Mouse (Mus musculus): Measurements from ENCODE around the gene Neurl1a. TPM values are rescaled to one million over a fixed set of nuclear protein-coding genes. Genes with fewer than 3 reads are reported as not detected.
A peak's percentile ranks its signal among the peaks of the same experiment; 100 is the strongest.

The Neurl1a gene
- total RNA-seq, 1 experiment = 10.2 TPM

- no peaks in the 10 kb centered on the region for H3K36me3 ChIP-seq (ENCODE audit: control insufficient read depth, insufficient read depth, low read length, poor library complexity, severe bottlenecking)
- TF ChIP-seq CHD2 (IDR thresholded peaks at IDR 0.05; ENCODE audit: low read depth, low read length) (no peak), MAFK (IDR thresholded peaks at IDR 0.05; ENCODE audit: insufficient read depth, low read depth, low read length) (no peak)
- H3K27ac ChIP-seq (ENCODE audit: insufficient read depth, low read depth, low read length, poor library complexity, severe bottlenecking) = no peak overlapping the region
- H3K4me3 ChIP-seq (ENCODE audit: insufficient read depth in 1 of 2, low read depth in 1 of 2, low read length in 2 of 2, poor library complexity in 1 of 2, severe bottlenecking in 1 of 2) = no peak overlapping the region
- no peaks in the 10 kb centered on the region for H3K9me3 ChIP-seq (ENCODE audit: control insufficient read depth, insufficient read depth, low read depth, low read length)
- peak overlapping the region; percentile 17; the same call in 1 of the 2 replicates for H3K9ac ChIP-seq (ENCODE audit: insufficient read depth, low read depth, low read length, poor library complexity, severe bottlenecking)
- in situ Hi-C loops (cut with MboI; ENCODE audit: low sequenced_read_pairs in 2 of 2, unreplicated experiment in 2 of 2) = no loop called here
- no peak for DNase-seq (ENCODE audit: low read depth, low spot score)
- H3K4me1 ChIP-seq (ENCODE audit: control insufficient read depth in 2 of 2, insufficient read depth in 2 of 2, low read length in 2 of 2, poor library complexity in 1 of 2) = peaks cover 2 to 13% of the 10 kb centered on the region in 2 experiments; a peak in 3 of 4 replicates
Measured at GRCm38 (mm10) chr19:47248906-47249568, 70.4 kb downstream of the Neurl1a start.

- no peak overlapping the region for H3K27ac ChIP-seq (ENCODE audit: insufficient read depth, low read depth, low read length, poor library complexity, severe bottlenecking)
- TF ChIP-seq ZNF384 (IDR thresholded peaks at IDR 0.05; ENCODE audit: low read depth, low read length) = no peak
- TF ChIP-seq MAFK (IDR thresholded peaks at IDR 0.05; ENCODE audit: insufficient read depth, low read depth, low read length) = no peak
- no peak for TF ChIP-seq HCFC1 (IDR thresholded peaks at IDR 0.05; ENCODE audit: borderline replicate concordance, insufficient read depth, low read length)
- no peak for TF ChIP-seq ZC3H11A (IDR thresholded peaks at IDR 0.05; ENCODE audit: borderline replicate concordance, low read depth, low read length)
- TF ChIP-seq CHD2 (IDR thresholded peaks at IDR 0.05; ENCODE audit: low read depth, low read length) = no peak
- no peak for DNase-seq (ENCODE audit: low read depth, low spot score)
- H3K36me3 ChIP-seq (ENCODE audit: control insufficient read depth, insufficient read depth, low read length, poor library complexity, severe bottlenecking) = no peaks in the 10 kb centered on the region
- H3K9ac ChIP-seq (ENCODE audit: insufficient read depth, low read depth, low read length, poor library complexity, severe bottlenecking) = no peak overlapping the region
- in situ Hi-C loops (cut with MboI; ENCODE audit: low sequenced_read_pairs in 2 of 2, unreplicated experiment in 2 of 2) = no loop called here
- no peaks in the 10 kb centered on the region for H3K9me3 ChIP-seq (ENCODE audit: control insufficient read depth, insufficient read depth, low read depth, low read length)
- peaks cover 2 to 15% of the 10 kb centered on the region in 2 experiments; a peak in 3 of 4 replicates for H3K4me1 ChIP-seq (ENCODE audit: control insufficient read depth in 2 of 2, insufficient read depth in 2 of 2, low read length in 2 of 2, poor library complexity in 1 of 2)
- no peak overlapping the region for H3K4me3 ChIP-seq (ENCODE audit: insufficient read depth in 1 of 2, low read depth in 1 of 2, low read length in 2 of 2, poor library complexity in 1 of 2, severe bottlenecking in 1 of 2)
Measured at GRCm38 (mm10) chr19:47250931-47251330, 72.3 kb downstream of the Neurl1a start.

GRCm38 (mm10) chr19:47253053-47253628, 74.5 kb downstream of the Neurl1a start:
- in situ Hi-C loops (cut with MboI; ENCODE audit: low sequenced_read_pairs in 2 of 2, unreplicated experiment in 2 of 2) = no loop called here
- Histone ChIP-seq H3K4me3 (ENCODE audit: insufficient read depth in 1 of 2, low read depth in 1 of 2, low read length in 2 of 2, poor library complexity in 1 of 2, severe bottlenecking in 1 of 2) (peak overlapping the region; percentile 62 to 70), H3K9ac (ENCODE audit: insufficient read depth, low read depth, low read length, poor library complexity, severe bottlenecking) (peak overlapping the region; percentile 65), H3K36me3 (ENCODE audit: control insufficient read depth, insufficient read depth, low read length, poor library complexity, severe bottlenecking) (peaks cover 3% of the 10 kb centered on the region; the same call in 1 of the 2 replicates), H3K9me3 (ENCODE audit: control insufficient read depth, insufficient read depth, low read depth, low read length) (no peaks in the 10 kb centered on the region), H3K27ac (ENCODE audit: insufficient read depth, low read depth, low read length, poor library complexity, severe bottlenecking) (no peak overlapping the region), H3K4me1 (ENCODE audit: control insufficient read depth in 2 of 2, insufficient read depth in 2 of 2, low read length in 2 of 2, poor library complexity in 1 of 2) (peaks cover 2 to 9% of the 10 kb centered on the region in 2 experiments; a peak in 2 of 4 replicates)
- peak; percentile 28 for DNase-seq (ENCODE audit: low read depth, low spot score)
- TF ChIP-seq ZNF384 (IDR thresholded peaks at IDR 0.05; ENCODE audit: low read depth, low read length) (no peak), ZC3H11A (IDR thresholded peaks at IDR 0.05; ENCODE audit: borderline replicate concordance, low read depth, low read length) (no peak), CHD2 (IDR thresholded peaks at IDR 0.05; ENCODE audit: low read depth, low read length) (no peak), MAFK (IDR thresholded peaks at IDR 0.05; ENCODE audit: insufficient read depth, low read depth, low read length) (no peak), HCFC1 (IDR thresholded peaks at IDR 0.05; ENCODE audit: borderline replicate concordance, insufficient read depth, low read length) (no peak)

- Histone ChIP-seq H3K27ac (ENCODE audit: insufficient read depth, low read depth, low read length, poor library complexity, severe bottlenecking) (no peak overlapping the region), H3K9ac (ENCODE audit: insufficient read depth, low read depth, low read length, poor library complexity, severe bottlenecking) (no peak overlapping the region), H3K9me3 (ENCODE audit: control insufficient read depth, insufficient read depth, low read depth, low read length) (no peaks in the 10 kb centered on the region), H3K4me1 (ENCODE audit: control insufficient read depth in 2 of 2, insufficient read depth in 2 of 2, low read length in 2 of 2, poor library complexity in 1 of 2) (peaks cover 0 to 9% of the 10 kb centered on the region in 2 experiments; a peak in 2 of 4 replicates), H3K36me3 (ENCODE audit: control insufficient read depth, insufficient read depth, low read length, poor library complexity, severe bottlenecking) (peaks cover 5% of the 10 kb centered on the region; the same call in 1 of the 2 replicates), H3K4me3 (ENCODE audit: insufficient read depth in 1 of 2, low read depth in 1 of 2, low read length in 2 of 2, poor library complexity in 1 of 2, severe bottlenecking in 1 of 2) (no peak overlapping the region)
- in situ Hi-C loops (cut with MboI; ENCODE audit: low sequenced_read_pairs in 2 of 2, unreplicated experiment in 2 of 2) = no loop called here
- TF ChIP-seq HCFC1 (IDR thresholded peaks at IDR 0.05; ENCODE audit: borderline replicate concordance, insufficient read depth, low read length) (no peak), MAFK (IDR thresholded peaks at IDR 0.05; ENCODE audit: insufficient read depth, low read depth, low read length) (no peak), ZNF384 (IDR thresholded peaks at IDR 0.05; ENCODE audit: low read depth, low read length) (no peak), CHD2 (IDR thresholded peaks at IDR 0.05; ENCODE audit: low read depth, low read length) (no peak), ZC3H11A (IDR thresholded peaks at IDR 0.05; ENCODE audit: borderline replicate concordance, low read depth, low read length) (no peak)
- no peak for DNase-seq (ENCODE audit: low read depth, low spot score)
Measured at GRCm38 (mm10) chr19:47255036-47255435, 76.4 kb downstream of the Neurl1a start.
